In the genomic region with DNA sequence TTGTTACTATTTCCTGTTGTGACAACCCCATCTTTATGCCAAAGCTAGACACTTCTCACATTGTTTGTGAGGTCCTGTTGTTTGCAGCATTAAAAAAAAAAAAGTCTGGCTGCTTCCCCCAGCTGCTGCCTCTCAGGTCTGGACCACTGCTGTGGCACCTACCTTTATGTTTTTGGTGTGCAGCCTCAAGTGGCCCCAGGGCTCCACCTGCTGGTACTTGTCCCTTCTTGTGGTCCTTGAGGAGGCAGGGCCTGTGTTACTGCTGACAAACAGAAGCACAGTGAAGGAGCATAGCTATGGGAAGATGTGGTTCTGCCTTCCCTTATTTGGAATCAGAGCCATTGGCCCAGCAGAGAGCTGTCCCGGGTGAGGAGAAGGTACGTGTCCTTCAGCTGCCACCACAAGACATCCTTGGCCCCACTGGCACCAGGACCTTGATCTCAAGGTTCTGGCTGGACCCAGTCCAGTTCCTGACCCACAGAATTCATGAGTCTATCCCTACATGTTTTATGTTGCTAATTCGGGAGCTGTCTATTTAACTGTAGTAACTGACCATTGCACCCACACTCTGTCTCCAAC, we compare ENCODE assay signal across 10 mouse cellular contexts. TPM values are rescaled to one million over a fixed set of nuclear protein-coding genes. Genes with fewer than 3 reads are reported as not detected.
A peak's percentile ranks its signal among the peaks of the same experiment; 100 is the strongest.
DNase-seq lines count a peak whose midpoint lies in the region; ATAC-seq and TF ChIP-seq lines count a peak whose summit lies in the region.
"Had no signal": no experiment of that assay in that cellular context is flagged by ENCODE, and none has a peak within 500 bp of the region (broad histone marks: within the 10 kb centered on the region; RNA-seq: fewer than 3 reads in every experiment).

No protein-coding gene starts in this region.

- no peaks in the 10 kb centered on the region for H3K36me3 ChIP-seq in CH12.LX (replicated peaks in 1 of 2; ENCODE audit: control insufficient read depth in 1 of 2, insufficient read depth in 1 of 2, low read length in 1 of 2)
- H3K36me3 ChIP-seq: embryonic facial prominence, embryonic 13.5 days; stomach, embryonic 15.5 days had no signal

- no peaks in the 10 kb centered on the region for H3K9me3 ChIP-seq in CH12.LX (replicated peaks; ENCODE audit: low read length)
- H3K9me3 ChIP-seq: embryonic facial prominence, embryonic 13.5 days; stomach, embryonic 15.5 days had no signal

- no peak overlapping the region for H3K9ac ChIP-seq in CH12.LX (ENCODE audit: insufficient read depth, low read depth)
- H3K9ac ChIP-seq: embryonic facial prominence, embryonic 13.5 days; stomach, embryonic 15.5 days had no signal

- H3K4me2 ChIP-seq in CH12.LX (ENCODE audit: insufficient read depth, low read depth, poor library complexity, severe bottlenecking), result no peak overlapping the region
- H3K4me2 ChIP-seq: embryonic facial prominence, embryonic 13.5 days; stomach, embryonic 15.5 days had no signal

- peaks cover 7 to 14% of the 10 kb centered on the region in 2 experiments; a peak in 3 of 4 replicates for H3K4me1 ChIP-seq in CH12.LX (ENCODE audit: control insufficient read depth in 1 of 2, insufficient read depth in 2 of 2)

- H3K79me2 ChIP-seq in CH12.LX (replicated peaks; ENCODE audit: control insufficient read depth, extremely low read depth, insufficient read depth, poor library complexity, severe bottlenecking), result no peaks in the 10 kb centered on the region

- in situ Hi-C loops in CH12.LX (cut with MboI; ENCODE audit: low pct_ligation_motif_present, low pct_unique_long_range_greater_than_20kb, low sequenced_read_pairs), result no loop called here

- H3K27ac ChIP-seq in CH12.LX (ENCODE audit: insufficient read depth, low read depth), result no peak overlapping the region
- H3K27ac ChIP-seq: embryonic facial prominence, embryonic 13.5 days; stomach, embryonic 15.5 days had no signal

- no peak overlapping the region for H3K4me3 ChIP-seq in CH12.LX (replicated peaks in 1 of 3; ENCODE audit: low read depth in 2 of 3, low read length in 2 of 3, poor library complexity in 1 of 3)
- H3K4me3 ChIP-seq: embryonic facial prominence, embryonic 13.5 days; stomach, embryonic 15.5 days had no signal

- TF ChIP-seq EP300 in CH12.LX (IDR thresholded peaks at IDR 0.05; ENCODE audit: low read length), result no peak

- peak in 1 of 2 experiments; percentile 95; a peak in 3 of 4 replicates for TF ChIP-seq CTCF in CH12.LX (conservative IDR thresholded peaks at IDR 0.05 in 1 of 2, IDR thresholded peaks at IDR 0.05 in 1 of 2; ENCODE audit: low read depth in 2 of 2, low read length in 2 of 2)

- no peak for TF ChIP-seq POLR2A in CH12.LX (IDR thresholded peaks at IDR 0.05; ENCODE audit: low read depth, low read length)

- TF ChIP-seq RAD21 in CH12.LX (IDR thresholded peaks at IDR 0.05; ENCODE audit: low read depth, low read length), result peak; percentile 91

- peak; percentile 77 for ATAC-seq in erythroblast, adult 5-6 weeks (replicated peaks; ENCODE audit: low FRiP score, poor library complexity, severe bottlenecking)

- peaks cover 2% of the 10 kb centered on the region for H3K27me3 ChIP-seq in CH12.LX (replicated peaks)
- H3K27me3 ChIP-seq: stomach, embryonic 15.5 days had no signal

- DNase-seq in layer of hippocampus, adult 11-12 months (ENCODE audit: low spot score), result peak; percentile 77
- DNase-seq in layer of hippocampus, postnatal 36 days, result no peak
- peak; percentile 69 for DNase-seq in CH12.LX (ENCODE audit: extremely low read depth)
- peak; percentile 64 for DNase-seq in adrenal gland, adult 8-10 months
- peak; percentile 52 for DNase-seq in lung, postnatal 25 days (ENCODE audit: low spot score)
- peak; percentile 56 to 64 for DNase-seq in thymus, adult 18-20 months
- no peak for DNase-seq in neural tube, embryonic 10.5 days (ENCODE audit: extremely low spot score, low spot score)

- dilution Hi-C loops in CH12.LX (cut with MboI; ENCODE audit: extremely low pct_ligation_motif_present, extremely low pct_unique_long_range_greater_than_20kb, low sequenced_read_pairs), result no loop called here

TF ChIP-seq in CH12.LX, 34 proteins besides CTCF, POLR2A, EP300 and RAD21 (continues in another document):
- TF ChIP-seq JUN (IDR thresholded peaks at IDR 0.05; ENCODE audit: insufficient read depth, low read depth, low read length), result no peak
- no peak for TF ChIP-seq JUND (conservative IDR thresholded peaks at IDR 0.05; ENCODE audit: low read depth, low read length)
- no peak for TF ChIP-seq HCFC1 (IDR thresholded peaks at IDR 0.05; ENCODE audit: low read depth, low read length)
- TF ChIP-seq ZNF384 (IDR thresholded peaks at IDR 0.05; ENCODE audit: low read depth, low read length), result peak; percentile 58; the same call in 1 of the 2 replicates
- no peak for TF ChIP-seq MXI1 (IDR thresholded peaks at IDR 0.05; ENCODE audit: low read depth, low read length)
- TF ChIP-seq MAZ (IDR thresholded peaks at IDR 0.05; ENCODE audit: low read depth, low read length), result no peak
- TF ChIP-seq IRF4 (IDR thresholded peaks at IDR 0.05; ENCODE audit: low read depth, low read length), result peak; percentile 37; the same call in 1 of the 2 replicates
- no peak for TF ChIP-seq UBTF (IDR thresholded peaks at IDR 0.05; ENCODE audit: low read depth, low read length)
- peak; percentile 27; the same call in 1 of the 2 replicates for TF ChIP-seq TCF12 (IDR thresholded peaks at IDR 0.05; ENCODE audit: low read depth, low read length)
- TF ChIP-seq ELF1 (IDR thresholded peaks at IDR 0.05; ENCODE audit: low read depth, low read length), result no peak
- TF ChIP-seq NELFE (IDR thresholded peaks at IDR 0.05; ENCODE audit: low read depth, low read length), result 0 out of 2 replicates have a peak, but pooled peaks have one; percentile 34
- TF ChIP-seq RCOR1 (conservative IDR thresholded peaks at IDR 0.05; ENCODE audit: low read depth, low read length), result no peak
- no peak for TF ChIP-seq USF2 (conservative IDR thresholded peaks at IDR 0.05; ENCODE audit: low read depth, low read length)
- no peak for TF ChIP-seq SIN3A (IDR thresholded peaks at IDR 0.05; ENCODE audit: low read length)
- TF ChIP-seq ZMIZ1 (IDR thresholded peaks at IDR 0.05; ENCODE audit: low read depth, low read length), result no peak
- TF ChIP-seq USF1 (IDR thresholded peaks at IDR 0.05; ENCODE audit: low read depth, low read length), result no peak
- TF ChIP-seq KAT2A (IDR thresholded peaks at IDR 0.05; ENCODE audit: insufficient replicate concordance, low read length), result no peak
- no peak for TF ChIP-seq MAX (IDR thresholded peaks at IDR 0.05; ENCODE audit: low read length)
- TF ChIP-seq PAX5 (IDR thresholded peaks at IDR 0.05; ENCODE audit: low read length), result no peak
- TF ChIP-seq CHD2 (IDR thresholded peaks at IDR 0.05; ENCODE audit: low read length), result no peak
- no peak for TF ChIP-seq TBP (conservative IDR thresholded peaks at IDR 0.05; ENCODE audit: low read depth, low read length)
- TF ChIP-seq CHD1 (IDR thresholded peaks at IDR 0.05; ENCODE audit: low read depth, low read length), result no peak
- TF ChIP-seq MYC (IDR thresholded peaks at IDR 0.05; ENCODE audit: low read depth, low read length), result no peak
- no peak for TF ChIP-seq MAFK (IDR thresholded peaks at IDR 0.05; ENCODE audit: insufficient replicate concordance, low read length)
- no peak for TF ChIP-seq MEF2A (IDR thresholded peaks at IDR 0.05; ENCODE audit: borderline replicate concordance, low read depth, low read length)
- no peak for TF ChIP-seq ETS1 (conservative IDR thresholded peaks at IDR 0.05; ENCODE audit: low read depth, low read length)
- TF ChIP-seq E2F4 (IDR thresholded peaks at IDR 0.05; ENCODE audit: insufficient replicate concordance, low read depth, low read length), result no peak
- TF ChIP-seq GABPA (IDR thresholded peaks at IDR 0.05; ENCODE audit: insufficient replicate concordance, low read depth, low read length), result no peak
- no peak for TF ChIP-seq ZKSCAN1 (IDR thresholded peaks at IDR 0.05; ENCODE audit: borderline replicate concordance, low read depth, low read length)
- no peak for TF ChIP-seq BHLHE40 (IDR thresholded peaks at IDR 0.05; ENCODE audit: low read depth, low read length)

RNA-seq across cellular contexts. Expression of a gene that starts 6.2 kb away (rescaled TPM):
- 100 to 1,000 TPM; 103 to 114 TPM for total RNA-seq in layer of hippocampus, postnatal 36 days (2021)
- 95.5 and 99.8 TPM in 2 replicates for total RNA-seq in CH12.LX (2012; rRNA removed)
- total RNA-seq in CH12.LX (2014; rRNA removed), result 39.3 and 40.2 TPM in 2 replicates
- polyA plus RNA-seq in CH12.LX (2012; ENCODE audit: insufficient read length, low read depth), result 77.5 and 82.0 TPM in 2 replicates
- 1 to 10 TPM; 2.1 to 6.2 (median 3.7) TPM for total RNA-seq in adrenal gland, adult 8-10 months (2022)
- 20.2 and 26.5 TPM in 2 replicates for total RNA-seq in erythroblast, adult 5-6 weeks (2015; ENCODE audit: low replicate concordance)
- 44.8 and 52.8 TPM in 2 replicates for total RNA-seq in erythroblast, adult 5-6 weeks (2017; ENCODE audit: low replicate concordance)

RNA-seq across cellular contexts. Expression of a gene that starts 30.2 kb away (rescaled TPM):
- total RNA-seq in layer of hippocampus, postnatal 36 days (2021), result under 1 TPM; 0.40 to 0.91 TPM
- total RNA-seq in CH12.LX (2012; rRNA removed), result 0.63 and 0.98 TPM in 2 replicates
- 0.09 TPM in 1 of 2 replicates, not detected in the other for total RNA-seq in CH12.LX (2014; rRNA removed)
- polyA plus RNA-seq in CH12.LX (2012; ENCODE audit: insufficient read length, low read depth), result 0.24 and 0.26 TPM in 2 replicates
- 1 to 10 TPM; 3.0 to 5.1 (median 4.4) TPM for total RNA-seq in adrenal gland, adult 8-10 months (2022)
- total RNA-seq in erythroblast, adult 5-6 weeks (2015; ENCODE audit: low replicate concordance), result 6.1 and 16.5 TPM in 2 replicates
- 11.2 and 12.9 TPM in 2 replicates for total RNA-seq in erythroblast, adult 5-6 weeks (2017; ENCODE audit: low replicate concordance)

RNA-seq across cellular contexts. Expression of a gene that starts 42.7 kb away (rescaled TPM):
- 1 to 10 TPM in 1 of 2 experiments, not detected in 1; 3.6 TPM for total RNA-seq in layer of hippocampus, postnatal 36 days (2021)
- total RNA-seq in CH12.LX (2012; rRNA removed) (8.7 and 9.8 TPM in 2 replicates), CH12.LX (2014; rRNA removed) (1.9 and 3.0 TPM in 2 replicates)
- 14.4 and 21.4 TPM in 2 replicates for polyA plus RNA-seq in CH12.LX (2012; ENCODE audit: insufficient read length, low read depth)
- total RNA-seq in adrenal gland, adult 8-10 months (2022), result 10 to 100 TPM in 1 of 4 experiments, 1 to 10 TPM in 3; 3.9 to 12.3 (median 7.1) TPM
- 8.5 TPM in 1 of 2 replicates, not detected in the other for total RNA-seq in erythroblast, adult 5-6 weeks (2015; ENCODE audit: low replicate concordance)
- total RNA-seq in erythroblast, adult 5-6 weeks (2017; ENCODE audit: low replicate concordance), result not detected in 2 replicates

RNA-seq across cellular contexts. Expression of a gene that starts 55.6 kb away (rescaled TPM):
- 1 to 10 TPM; 5.2 TPM for total RNA-seq in layer of hippocampus, postnatal 36 days (2021)
- total RNA-seq in CH12.LX (2012; rRNA removed) (39.2 and 47.1 TPM in 2 replicates), CH12.LX (2014; rRNA removed) (13.3 and 15.0 TPM in 2 replicates)
- 35.6 and 37.8 TPM in 2 replicates for polyA plus RNA-seq in CH12.LX (2012; ENCODE audit: insufficient read length, low read depth)
- 10 to 100 TPM; 10.7 to 21.8 (median 16.6) TPM for total RNA-seq in adrenal gland, adult 8-10 months (2022)
- total RNA-seq in erythroblast, adult 5-6 weeks (2015; ENCODE audit: low replicate concordance), result 1.2 and 1.9 TPM in 2 replicates
- 0.43 and 1.4 TPM in 2 replicates for total RNA-seq in erythroblast, adult 5-6 weeks (2017; ENCODE audit: low replicate concordance)

Comparison
In these comparisons a context has a peak if more than half of its experiments do, and no peak if none do; other contexts are left out.
1. DNase-seq: peak in layer of hippocampus, adult 11-12 months (single experiment), CH12.LX (single experiment), adrenal gland, adult 8-10 months (single experiment), lung, postnatal 25 days (single experiment) and thymus, adult 18-20 months (2 of 2); none in layer of hippocampus, postnatal 36 days (0 of 2) and neural tube, embryonic 10.5 days (single experiment).